Mouse (Mus musculus) 3134 (cell line): ENCODE measurements around the gene Olfml2a.

ENCODE experiments used
- DNase-seq: peaks from one replicate; pipeline ENCODE4 v3.0.0-alpha.2; 2011; ENCODE audit warnings: low spot score; ENCODE audit not compliant: insufficient read length; ENCODE audit errors: extremely low read depth

Olfml2a gene

GRCm38 (mm10) chr2:38931851-38932667, at the start of gene Olfml2a:
Gene Olfml2a, plus strand, starts transcription at chr2:38931978.
- no peak for DNase-seq

- DNase-seq: no peak
These were observed 28.9 kb upstream of the Olfml2a start for GRCm38 (mm10) chr2:38902866-38903265.

- no peak for DNase-seq
These were observed 27.5 kb upstream of the Olfml2a start for GRCm38 (mm10) chr2:38904290-38904689.

- no peak for DNase-seq
These were observed 25.7 kb upstream of the Olfml2a start for GRCm38 (mm10) chr2:38906097-38906496.

GRCm38 (mm10) chr2:38908604-38909003, 23.2 kb upstream of the Olfml2a start:
- DNase-seq: no peak

- no peak for DNase-seq
These were observed 17.3 kb upstream of the Olfml2a start for GRCm38 (mm10) chr2:38914517-38914916.

- no peak for DNase-seq
These were observed 16.8 kb upstream of the Olfml2a start for GRCm38 (mm10) chr2:38914965-38915364.

- DNase-seq: no peak
These were observed 14.7 kb upstream of the Olfml2a start for GRCm38 (mm10) chr2:38916947-38917691.

- no peak for DNase-seq
These were observed 10.4 kb upstream of the Olfml2a start for GRCm38 (mm10) chr2:38921374-38921773.

GRCm38 (mm10) chr2:38923471-38923870, 8.3 kb upstream of the Olfml2a start:
- DNase-seq: no peak

GRCm38 (mm10) chr2:38923911-38924310, 7.9 kb upstream of the Olfml2a start:
- DNase-seq: no peak

- DNase-seq: no peak
These were observed 7.2 kb upstream of the Olfml2a start for GRCm38 (mm10) chr2:38924571-38924970.

- peak; percentile 60 for DNase-seq
These were observed 6.4 kb upstream of the Olfml2a start for GRCm38 (mm10) chr2:38925171-38926080.

- peak; percentile 85 for DNase-seq
These were observed 5.5 kb upstream of the Olfml2a start for GRCm38 (mm10) chr2:38926145-38926891.

- peak; percentile 83 for DNase-seq
These were observed 4.4 kb upstream of the Olfml2a start, which contains the start of gene Nr6a1 for GRCm38 (mm10) chr2:38927115-38927979. Gene Nr6a1, minus strand, starts transcription at chr2:38927688.

- DNase-seq: no peak
These were observed 1.5 kb upstream of the Olfml2a start for GRCm38 (mm10) chr2:38930269-38930668.

GRCm38 (mm10) chr2:38933931-38934330, 2.2 kb downstream of the Olfml2a start:
- peak; percentile 23 for DNase-seq

GRCm38 (mm10) chr2:38934936-38935335, 3.2 kb downstream of the Olfml2a start:
- no peak for DNase-seq

- no peak for DNase-seq
These were observed 5.1 kb downstream of the Olfml2a start for GRCm38 (mm10) chr2:38936721-38937378.
